Mouse (Mus musculus) heart, postnatal 0 days (tissue): Measurements from ENCODE around the gene Mllt10. TPM values are rescaled to one million over a fixed set of nuclear protein-coding genes. Genes with fewer than 3 reads are reported as not detected.

ENCODE experiments used
- ATAC-seq: fragments of 200-750 bp; cut with Nextera tagmentation; 2 replicates; pipeline ENCODE4 v1.8.0; 2017; ENCODE audit warnings: low read depth, moderate number of reproducible peaks, moderate library complexity; ENCODE audit not compliant: insufficient read depth
- DNase-seq: peaks from one replicate; pipeline ENCODE4 v3.0.0-alpha.2; 2016; ENCODE audit warnings: low spot score
- H3K27ac ChIP-seq: fragments of 300-500 bp; sonication (generic); 2 replicates; pipeline ENCODE4 v1.5.1; 2014; ENCODE audit warnings: low read depth, mild to moderate bottlenecking
- H3K27me3 ChIP-seq: fragments of 300-500 bp; sonication (generic); 2 replicates; pipeline ENCODE4 v1.6.1; 2014; ENCODE audit warnings: low read length, mixed read lengths; ENCODE audit not compliant: control insufficient read depth, insufficient read depth
- H3K36me3 ChIP-seq: fragments of 300-500 bp; sonication (generic); replicated peaks from 2 replicates; pipeline ENCODE4 v1.6.1; 2014; ENCODE audit warnings: low read length, mixed read lengths; ENCODE audit not compliant: control insufficient read depth, insufficient read depth
- H3K4me1 ChIP-seq: fragments of 300-500 bp; sonication (generic); 2 replicates; pipeline ENCODE4 v1.6.1; 2014; ENCODE audit warnings: antibody characterized with exemption; ENCODE audit not compliant: control insufficient read depth, insufficient read depth
- H3K4me2 ChIP-seq: fragments of 300-500 bp; sonication (generic); 2 replicates; pipeline ENCODE4 v1.6.1; 2014; ENCODE audit warnings: low read depth, mild to moderate bottlenecking, low read length, moderate library complexity
- H3K4me3 ChIP-seq: fragments of 300-500 bp; sonication (generic); 2 replicates; pipeline ENCODE4 v1.5.1; 2014; ENCODE audit warnings: low read depth, low read length
- H3K9ac ChIP-seq: fragments of 300-500 bp; sonication (generic); replicated peaks from 2 replicates; pipeline ENCODE4 v1.6.1; 2014; ENCODE audit warnings: low read depth, low read length, mixed read lengths
- H3K9me3 ChIP-seq: fragments of 300-500 bp; sonication (generic); replicated peaks from 2 replicates; pipeline ENCODE4 v1.6.1; 2016; ENCODE audit warnings: low read length; ENCODE audit not compliant: control insufficient read depth
- CTCF ChIP-seq: IDR thresholded peaks from 2 replicates; pipeline ENCODE4 v1.5.1; 2016; ENCODE audit warnings: antibody characterized with exemption, control low read depth, low read depth
- EP300 ChIP-seq: IDR thresholded peaks from 2 replicates; pipeline ENCODE4 v1.6.1; 2016; ENCODE audit warnings: antibody characterized with exemption, low read depth
- WGBS: fragments of 180-500 bp; shearing (Covaris S2); extraction: QIAGEN DNeasy Blood & Tissue Kit; methylation state at CpG from one replicate; pipeline ENCODE4 v1.1.7; 2014; 5-methylcytosine and 5-hydroxymethylcytosine counted together
- polyA plus RNA-seq: library from polyadenylated mRNA; unstranded; fragments of >200 nt; fragmentation: Nextera tagmentation; extraction: Ambion mirVana; gene quantifications from 2 replicates; pipeline ENCODE4 v1.2.1, GENCODE M21; 2015
- total RNA-seq: library from RNA; depleted of rRNA; stranded (reverse); fragments of >200 nt; gene quantifications from 2 replicates; pipeline ENCODE4 v1.2.3, GENCODE M21; 2014; ENCODE audit warnings: low replicate concordance

Gene Mllt10
- total and polyA plus RNA-seq, 2 experiments from 2014 or later, result 22.1 to 25.6 TPM

DNA sequence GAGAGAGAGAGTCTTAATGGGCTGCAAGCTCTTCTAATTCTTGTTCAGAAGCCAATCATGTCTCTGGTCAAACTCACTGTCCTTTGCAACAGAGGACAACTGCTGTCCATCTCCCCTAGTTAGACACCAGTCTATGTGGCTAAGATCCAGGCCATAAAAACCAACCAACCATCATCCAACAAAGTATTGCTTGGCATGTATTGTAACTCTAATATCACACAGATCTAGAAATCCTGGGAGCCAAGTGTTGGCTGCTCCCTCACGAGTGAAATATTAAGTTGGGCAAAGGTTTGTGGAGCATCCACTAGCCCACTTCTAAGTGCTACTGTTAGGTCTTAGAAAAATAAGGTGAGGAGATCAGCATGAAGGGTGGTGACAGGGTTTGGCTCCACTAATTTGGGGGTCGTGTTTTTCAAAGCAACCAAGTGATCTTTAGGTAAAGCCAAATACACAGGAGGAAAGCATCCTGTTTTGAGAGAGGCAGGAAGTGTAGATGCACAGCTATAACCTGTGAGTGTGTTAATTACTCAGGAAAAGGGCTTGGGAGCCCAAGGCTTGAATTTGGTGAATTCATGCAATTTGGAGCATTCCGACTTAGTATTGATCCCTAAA lies 16.8 kb upstream of the Mllt10 start:
- Histone ChIP-seq H3K9ac (no peak overlapping the region), H3K4me1 (peaks cover 28% of the 10 kb centered on the region), H3K27me3 (no peaks in the 10 kb centered on the region), H3K9me3 (no peaks in the 10 kb centered on the region), H3K4me3 (no peak overlapping the region), H3K36me3 (no peaks in the 10 kb centered on the region), H3K4me2 (no peak overlapping the region), H3K27ac (no peak overlapping the region)
- 62% methylated on average over 3 of the region's 3 CpGs for WGBS
- ATAC-seq (no peak), DNase-seq (no peak)
- TF ChIP-seq EP300 (no peak), CTCF (no peak)

- Histone ChIP-seq H3K9ac (no peak overlapping the region), H3K4me3 (no peak overlapping the region), H3K4me2 (no peak overlapping the region), H3K36me3 (no peaks in the 10 kb centered on the region), H3K4me1 (peaks cover 29% of the 10 kb centered on the region), H3K9me3 (no peaks in the 10 kb centered on the region), H3K27me3 (no peaks in the 10 kb centered on the region), H3K27ac (no peak overlapping the region)
- ATAC-seq, result 0 out of 2 replicates have a peak, but pooled peaks have one; percentile 30
- peak; percentile 7 for DNase-seq
- TF ChIP-seq CTCF (no peak), EP300 (no peak)
- WGBS, result 72% methylated on average over 10 of the region's 10 CpGs
Measured at GRCm38 (mm10) chr2:18038895-18039371, 16.1 kb upstream of the Mllt10 start.

GRCm38 (mm10) chr2:18039566-18040290 lies 15.3 kb upstream of the Mllt10 start:
- no peak overlapping the region for H3K27ac ChIP-seq
- WGBS, result 28% methylated on average over 43 of the region's 46 CpGs
- peaks cover 37% of the 10 kb centered on the region for H3K4me1 ChIP-seq
- H3K4me3 ChIP-seq, result peak overlapping the region; percentile 12
- DNase-seq, result peak; percentile 11
- TF ChIP-seq EP300 (no peak), CTCF (no peak)
- ATAC-seq, result peak; percentile 58; the same call in 1 of the 2 replicates
- no peaks in the 10 kb centered on the region for H3K9me3 ChIP-seq
- peak overlapping the region; percentile 56 for H3K4me2 ChIP-seq
- no peaks in the 10 kb centered on the region for H3K36me3 ChIP-seq
- H3K9ac ChIP-seq, result peak overlapping the region; percentile 59
- H3K27me3 ChIP-seq, result no peaks in the 10 kb centered on the region

GRCm38 (mm10) chr2:18040347-18041160 lies 14.5 kb upstream of the Mllt10 start:
- TF ChIP-seq CTCF (no peak), EP300 (no peak)
- Histone ChIP-seq H3K9me3 (no peaks in the 10 kb centered on the region), H3K4me2 (no peak overlapping the region), H3K4me1 (peaks cover 45% of the 10 kb centered on the region), H3K9ac (0 out of 2 replicates have a peak overlapping the region, but pooled peaks have one; percentile 4), H3K27me3 (no peaks in the 10 kb centered on the region), H3K4me3 (no peak overlapping the region), H3K36me3 (no peaks in the 10 kb centered on the region), H3K27ac (no peak overlapping the region)
- no peak for ATAC-seq
- 63% methylated on average over 27 of the region's 27 CpGs for whole genome bisulfite sequencing
- DNase-seq, result no peak

- H3K27me3 ChIP-seq, result no peaks in the 10 kb centered on the region
- H3K4me3 ChIP-seq, result no peak overlapping the region
- DNase-seq (peak; percentile 5), ATAC-seq (0 out of 2 replicates have a peak, but pooled peaks have one; percentile 37)
- peak overlapping the region; percentile 30; the same call in 1 of the 2 replicates for H3K27ac ChIP-seq
- TF ChIP-seq EP300 (no peak), CTCF (no peak)
- H3K4me1 ChIP-seq, result peaks cover 52% of the 10 kb centered on the region
- no peaks in the 10 kb centered on the region for H3K9me3 ChIP-seq
- H3K9ac ChIP-seq, result 0 out of 2 replicates have a peak overlapping the region, but pooled peaks have one; percentile 4
- no peaks in the 10 kb centered on the region for H3K36me3 ChIP-seq
- WGBS, result 49% methylated on average over 14 of the region's 14 CpGs
- 0 out of 2 replicates have a peak overlapping the region, but pooled peaks have one; percentile 18 for H3K4me2 ChIP-seq
Measured at GRCm38 (mm10) chr2:18041199-18041885, 13.7 kb upstream of the Mllt10 start.
